Mouse (Mus musculus): ENCODE results near the gene Inafm1. TPM values are rescaled to one million over a fixed set of nuclear protein-coding genes. Genes with fewer than 3 reads are reported as not detected.

Inafm1 gene
- polyA plus RNA-seq, 1 experiment from 2014 or later, result 24.8 TPM

DNA sequence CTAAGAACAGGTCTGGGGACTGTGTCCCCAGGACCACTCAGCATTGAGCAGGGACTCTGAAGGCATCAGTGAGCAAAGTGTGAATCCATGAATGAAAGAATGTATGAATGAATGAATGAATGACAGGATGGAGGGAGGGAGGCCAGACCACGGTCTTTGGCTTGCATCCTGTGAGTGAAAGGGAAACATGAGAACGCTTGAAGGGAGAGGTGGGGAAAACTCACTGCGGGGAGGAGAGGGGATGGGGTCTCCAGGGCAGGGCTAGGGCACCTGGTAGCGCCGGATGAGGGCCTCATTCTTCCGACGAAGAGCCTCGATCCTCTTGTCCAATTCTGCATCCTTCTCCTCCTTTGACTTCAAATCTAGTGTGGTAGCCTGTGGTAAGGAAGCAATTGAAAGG lies 10.6 kb upstream of the Inafm1 start:
- H3K9ac ChIP-seq (ENCODE audit: low read depth, low read length), result no peak overlapping the region
- H3K9me3 ChIP-seq (ENCODE audit: control insufficient read depth), result no peaks in the 10 kb centered on the region
- no peak overlapping the region for H3K27ac ChIP-seq (ENCODE audit: low read depth, low read length)
- no peak for ATAC-seq
- peaks cover 49% of the 10 kb centered on the region for H3K36me3 ChIP-seq (ENCODE audit: control insufficient read depth, insufficient read depth)
- 89% methylated on average over 8 of the region's 8 CpGs for WGBS
- no peak for TF ChIP-seq CTCF (IDR thresholded peaks at IDR 0.05; ENCODE audit: low read depth)
- H3K4me1 ChIP-seq (replicated peaks; ENCODE audit: control insufficient read depth, insufficient read depth, low read length), result no peaks in the 10 kb centered on the region
- H3K27me3 ChIP-seq (replicated peaks; ENCODE audit: control insufficient read depth, insufficient read depth, low read length), result no peaks in the 10 kb centered on the region
- H3K4me3 ChIP-seq (ENCODE audit: low read depth, low read length), result no peak overlapping the region
- H3K4me2 ChIP-seq (replicated peaks; ENCODE audit: low read depth), result no peak overlapping the region

DNA sequence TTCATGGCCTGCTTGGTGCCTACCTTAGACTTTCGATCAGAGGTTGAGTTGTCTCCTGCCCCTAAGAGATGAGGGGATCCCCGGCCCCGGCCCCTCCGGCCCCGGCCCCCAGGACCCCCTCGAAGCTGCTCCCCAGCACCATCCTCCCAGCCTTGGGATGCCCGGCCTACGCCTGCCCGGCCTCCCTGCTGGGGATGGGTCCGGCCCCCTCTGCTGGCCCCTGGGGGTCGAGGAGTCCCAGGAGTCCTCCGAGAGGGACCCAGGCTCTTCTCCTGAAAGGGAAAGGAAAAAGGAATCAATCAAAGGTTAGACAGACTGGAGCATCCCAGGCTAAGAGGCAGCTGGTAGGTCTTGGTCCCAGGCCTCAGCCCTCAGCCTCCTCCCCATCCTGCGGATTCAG lies 8.9 kb upstream of the Inafm1 start:
- no peak overlapping the region for H3K27ac ChIP-seq (ENCODE audit: low read depth, low read length)
- TF ChIP-seq CTCF (IDR thresholded peaks at IDR 0.05; ENCODE audit: low read depth), result no peak
- 93% methylated on average over 13 of the region's 13 CpGs for WGBS
- no peaks in the 10 kb centered on the region for H3K9me3 ChIP-seq (ENCODE audit: control insufficient read depth)
- H3K27me3 ChIP-seq (replicated peaks; ENCODE audit: control insufficient read depth, insufficient read depth, low read length), result no peaks in the 10 kb centered on the region
- no peaks in the 10 kb centered on the region for H3K4me1 ChIP-seq (replicated peaks; ENCODE audit: control insufficient read depth, insufficient read depth, low read length)
- no peak overlapping the region for H3K4me3 ChIP-seq (ENCODE audit: low read depth, low read length)
- H3K4me2 ChIP-seq (replicated peaks; ENCODE audit: low read depth), result no peak overlapping the region
- peaks cover 65% of the 10 kb centered on the region for H3K36me3 ChIP-seq (ENCODE audit: control insufficient read depth, insufficient read depth)
- H3K9ac ChIP-seq (ENCODE audit: low read depth, low read length), result no peak overlapping the region
- no peak for ATAC-seq

DNA sequence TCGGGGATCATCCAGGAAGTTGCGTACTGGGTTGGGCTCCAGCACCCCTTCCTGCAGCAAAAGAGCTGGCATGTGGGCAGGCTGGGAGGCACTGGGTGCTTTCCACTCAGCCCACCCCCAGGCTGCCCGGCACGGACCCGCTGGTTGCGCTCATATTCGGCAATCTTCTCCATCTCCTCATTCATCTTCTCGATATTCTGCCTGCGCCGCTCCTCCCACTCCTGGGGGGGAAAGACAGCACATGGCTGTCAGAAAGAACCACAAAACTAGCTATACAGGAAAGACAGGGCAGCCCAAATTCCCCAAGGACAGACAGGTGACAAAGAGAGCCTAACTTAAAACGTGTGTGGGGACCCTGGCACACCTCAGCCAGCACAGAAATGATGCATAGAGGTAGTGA lies 7.3 kb upstream of the Inafm1 start:
- peaks cover 79% of the 10 kb centered on the region for H3K36me3 ChIP-seq (ENCODE audit: control insufficient read depth, insufficient read depth)
- WGBS, result 90% methylated on average over 11 of the region's 11 CpGs
- no peak for TF ChIP-seq CTCF (IDR thresholded peaks at IDR 0.05; ENCODE audit: low read depth)

DNA sequence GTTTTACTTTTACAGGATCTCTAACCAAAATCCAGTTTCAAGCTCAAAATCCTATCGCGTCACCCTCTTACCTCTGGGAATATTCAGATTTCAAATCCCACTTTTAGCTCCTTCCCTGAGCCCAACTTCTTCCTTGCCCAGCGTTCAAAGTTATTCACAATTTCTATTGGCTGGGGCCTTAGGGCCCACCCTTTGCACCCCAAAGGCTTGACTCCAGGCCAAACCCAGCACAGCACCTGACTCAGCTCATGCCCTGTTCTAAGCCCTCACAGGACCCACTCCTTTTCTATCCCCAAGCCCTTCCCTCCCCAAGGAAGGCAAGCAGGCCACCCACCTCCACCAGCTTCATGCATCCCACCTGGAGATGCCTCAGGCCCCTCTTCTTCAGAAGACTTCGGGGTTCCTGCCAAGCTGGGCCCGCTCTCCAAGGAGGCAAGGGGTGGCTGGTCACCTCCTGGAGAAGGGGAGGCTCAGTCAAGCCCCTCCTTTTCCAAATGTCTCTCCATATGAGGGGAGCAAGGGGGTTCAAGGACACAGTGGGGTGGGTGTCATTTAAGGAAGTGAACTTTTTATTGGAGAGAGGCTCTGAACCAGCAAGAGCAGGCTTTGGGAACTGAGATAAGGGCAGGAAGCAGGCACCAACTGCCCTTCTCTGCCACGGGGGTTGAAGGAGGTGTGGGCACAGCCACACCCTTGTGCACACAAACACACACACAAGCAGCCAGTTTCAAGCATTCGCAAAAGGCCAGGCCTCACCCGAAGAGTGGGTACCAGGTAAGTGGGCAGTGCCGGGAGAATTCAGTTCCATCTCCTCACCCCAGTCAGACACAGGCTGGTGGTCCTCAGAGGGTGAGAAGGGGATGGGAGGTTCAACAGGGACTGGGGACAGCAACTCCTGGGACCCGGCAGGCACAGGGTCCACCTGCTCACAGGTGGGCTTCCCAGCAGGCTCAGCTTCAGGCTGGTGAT lies 1.8 kb upstream of the Inafm1 start:
- peaks cover 7% of the 10 kb centered on the region for H3K4me1 ChIP-seq (replicated peaks; ENCODE audit: control insufficient read depth, insufficient read depth, low read length)
- H3K9ac ChIP-seq (ENCODE audit: low read depth, low read length), result peak overlapping the region; percentile 22
- H3K36me3 ChIP-seq (ENCODE audit: control insufficient read depth, insufficient read depth), result peaks cover 43% of the 10 kb centered on the region
- peak overlapping the region; percentile 23; the same call in 1 of the 2 replicates for H3K27ac ChIP-seq (ENCODE audit: low read depth, low read length)
- 63% methylated on average over 10 of the region's 10 CpGs for WGBS
- H3K4me3 ChIP-seq (ENCODE audit: low read depth, low read length), result 0 out of 2 replicates have a peak overlapping the region, but pooled peaks have one; percentile 61
- H3K4me2 ChIP-seq (replicated peaks; ENCODE audit: low read depth), result peak overlapping the region; percentile 94; the same call in 1 of the 2 replicates
- no peak for TF ChIP-seq CTCF (IDR thresholded peaks at IDR 0.05; ENCODE audit: low read depth)
- no peaks in the 10 kb centered on the region for H3K9me3 ChIP-seq (ENCODE audit: control insufficient read depth)
- no peaks in the 10 kb centered on the region for H3K27me3 ChIP-seq (replicated peaks; ENCODE audit: control insufficient read depth, insufficient read depth, low read length)
- ATAC-seq, result no peak

More for the DNA sequence above, 7.3 kb upstream of the Inafm1 start:
- H3K27me3 ChIP-seq (replicated peaks; ENCODE audit: control insufficient read depth, insufficient read depth, low read length), result no peaks in the 10 kb centered on the region
- H3K4me1 ChIP-seq (replicated peaks; ENCODE audit: control insufficient read depth, insufficient read depth, low read length), result no peaks in the 10 kb centered on the region
- ATAC-seq, result no peak
- H3K9me3 ChIP-seq (ENCODE audit: control insufficient read depth), result no peaks in the 10 kb centered on the region
- H3K4me2 ChIP-seq (replicated peaks; ENCODE audit: low read depth), result no peak overlapping the region
- no peak overlapping the region for H3K27ac ChIP-seq (ENCODE audit: low read depth, low read length)
- no peak overlapping the region for H3K9ac ChIP-seq (ENCODE audit: low read depth, low read length)
- H3K4me3 ChIP-seq (ENCODE audit: low read depth, low read length), result no peak overlapping the region

DNA sequence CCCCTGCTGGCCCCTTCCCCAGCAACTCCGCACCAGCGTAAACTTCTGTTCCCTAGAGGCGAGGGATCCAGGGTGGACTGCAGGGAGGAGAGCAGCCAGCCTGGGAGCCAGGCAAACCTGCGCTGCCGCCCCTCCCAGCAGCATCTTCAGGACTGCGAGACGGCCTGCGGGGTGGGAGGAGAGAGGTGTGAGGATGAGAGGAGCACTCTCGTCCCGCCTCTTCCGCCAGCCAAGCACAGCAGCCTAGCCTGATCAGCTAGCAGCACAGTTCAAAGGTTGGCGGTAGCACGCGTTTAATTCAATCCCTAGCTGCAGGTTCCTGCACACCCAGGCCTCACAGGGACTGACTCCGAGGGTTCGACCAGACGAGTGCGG lies 336 bp upstream of the Inafm1 start:
- H3K4me1 ChIP-seq (replicated peaks; ENCODE audit: control insufficient read depth, insufficient read depth, low read length), result peaks cover 7% of the 10 kb centered on the region
- peak overlapping the region; percentile 61 for H3K4me3 ChIP-seq (ENCODE audit: low read depth, low read length)
- no peaks in the 10 kb centered on the region for H3K9me3 ChIP-seq (ENCODE audit: control insufficient read depth)
- peak overlapping the region; percentile 69 for H3K9ac ChIP-seq (ENCODE audit: low read depth, low read length)
- no peak; the same call in 1 of the 2 replicates for TF ChIP-seq CTCF (IDR thresholded peaks at IDR 0.05; ENCODE audit: low read depth)
- no peaks in the 10 kb centered on the region for H3K27me3 ChIP-seq (replicated peaks; ENCODE audit: control insufficient read depth, insufficient read depth, low read length)
- peaks cover 35% of the 10 kb centered on the region for H3K36me3 ChIP-seq (ENCODE audit: control insufficient read depth, insufficient read depth)
- H3K27ac ChIP-seq (ENCODE audit: low read depth, low read length), result peak overlapping the region; percentile 96
- ATAC-seq, result peak; percentile 76
- WGBS, result 0% methylated on average over 17 of the region's 18 CpGs
- H3K4me2 ChIP-seq (replicated peaks; ENCODE audit: low read depth), result peak overlapping the region; percentile 94

DNA sequence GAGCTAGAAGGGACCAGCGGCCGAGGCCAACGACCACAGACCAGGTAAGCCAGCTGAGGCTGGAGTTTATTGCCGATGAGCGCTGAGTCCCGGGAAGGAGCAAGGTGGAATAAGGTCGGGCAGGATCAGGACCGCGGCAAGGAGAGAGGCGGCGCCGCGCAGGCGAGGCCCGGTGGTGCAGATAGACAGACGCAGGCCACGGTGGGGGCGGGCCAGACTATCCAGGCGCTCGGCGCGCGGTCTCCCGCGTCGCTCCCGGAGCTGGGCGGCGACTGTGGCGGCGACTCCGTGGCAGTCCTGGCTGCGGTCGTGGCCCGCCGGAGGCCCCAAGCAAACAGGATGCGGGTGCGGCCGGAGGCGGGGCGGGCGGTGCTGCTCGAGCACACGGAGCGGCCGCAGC lies 736 bp downstream of the Inafm1 start:
- peak; percentile 57 for TF ChIP-seq CTCF (IDR thresholded peaks at IDR 0.05; ENCODE audit: low read depth)
- Histone ChIP-seq H3K4me3 (ENCODE audit: low read depth, low read length) (peak overlapping the region; percentile 61), H3K27ac (ENCODE audit: low read depth, low read length) (peak overlapping the region; percentile 96), H3K9ac (ENCODE audit: low read depth, low read length) (peak overlapping the region; percentile 69), H3K4me2 (replicated peaks; ENCODE audit: low read depth) (peak overlapping the region; percentile 94), H3K27me3 (replicated peaks; ENCODE audit: control insufficient read depth, insufficient read depth, low read length) (no peaks in the 10 kb centered on the region), H3K9me3 (ENCODE audit: control insufficient read depth) (no peaks in the 10 kb centered on the region), H3K36me3 (ENCODE audit: control insufficient read depth, insufficient read depth) (peaks cover 24% of the 10 kb centered on the region), H3K4me1 (replicated peaks; ENCODE audit: control insufficient read depth, insufficient read depth, low read length) (peaks cover 7% of the 10 kb centered on the region)
- peak; percentile 80 for ATAC-seq
- WGBS, result 1% methylated on average over 42 of the region's 46 CpGs

Measured in intestine, postnatal 0 days (tissue).